ENCODE assay signal across 25 mouse cellular contexts in the genomic region with DNA sequence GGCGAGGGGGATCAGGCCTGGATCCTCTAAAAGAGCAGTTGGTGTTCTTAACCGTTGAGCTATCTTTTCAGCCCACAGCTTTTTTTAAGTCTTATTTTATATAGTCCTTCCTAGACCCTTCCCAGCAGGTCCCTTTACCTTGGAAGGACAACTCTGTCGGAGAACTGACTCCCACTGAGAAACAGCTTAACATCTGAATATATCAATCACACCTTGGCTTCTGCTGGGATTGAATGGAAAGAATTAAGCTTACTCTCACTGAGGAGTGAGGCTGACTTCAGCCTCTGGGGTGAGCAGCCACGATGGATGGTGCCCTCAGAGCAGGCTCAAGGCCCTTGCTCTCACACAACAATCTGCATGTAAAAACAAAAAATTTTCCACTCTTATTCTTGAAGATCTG.
A peak's percentile ranks its signal among the peaks of the same experiment; 100 is the strongest.
DNase-seq lines count a peak whose midpoint lies in the region; ATAC-seq lines count a peak whose summit lies in the region.
"Had no signal": no experiment of that assay in that cellular context is flagged by ENCODE, and none has a peak within 500 bp of the region (broad histone marks: within the 10 kb centered on the region; RNA-seq: fewer than 3 reads in every experiment).

No protein-coding gene starts in this region.

- no peaks in the 10 kb centered on the region; the same call in 1 of the 2 replicates for H3K36me3 ChIP-seq in midbrain, embryonic 11.5 days (ENCODE audit: control insufficient read depth, insufficient read depth, low read length)
- no peaks in the 10 kb centered on the region for H3K36me3 ChIP-seq in midbrain, embryonic 15.5 days (replicated peaks)

- ATAC-seq in midbrain, embryonic 11.5 days (ENCODE audit: low FRiP score) = no peak
- ATAC-seq in midbrain, embryonic 15.5 days (replicated peaks) = no peak
- ATAC-seq: CD4-positive, CD25-positive, alpha-beta regulatory T cell, adult 4 months; forebrain, embryonic 14.5 days; forebrain, embryonic 16.5 days had no signal

- H3K27me3 ChIP-seq in midbrain, embryonic 11.5 days (ENCODE audit: control insufficient read depth, insufficient read depth, low read length) = no peaks in the 10 kb centered on the region
- no peaks in the 10 kb centered on the region for H3K27me3 ChIP-seq in midbrain, embryonic 15.5 days (replicated peaks)
- H3K27me3 ChIP-seq: CH12.LX; embryonic facial prominence, embryonic 13.5 days; embryonic facial prominence, embryonic 15.5 days; forebrain, embryonic 12.5 days had no signal

- no peak overlapping the region for H3K27ac ChIP-seq in midbrain, embryonic 11.5 days (ENCODE audit: low read depth, low read length)
- no peak overlapping the region for H3K27ac ChIP-seq in midbrain, embryonic 15.5 days
- H3K27ac ChIP-seq: embryonic facial prominence, embryonic 13.5 days; embryonic facial prominence, embryonic 15.5 days; forebrain, embryonic 10.5 days; forebrain, embryonic 12.5 days had no signal

- peak; percentile 29 for DNase-seq in adrenal gland, adult 2 months
- DNase-seq in adrenal gland, adult 18-20 months (ENCODE audit: low spot score in 2 of 2) = no peak
- DNase-seq in adrenal gland, postnatal 36 days = peak; percentile 22 to 35
- no peak for DNase-seq in adrenal gland, postnatal 25 days
- DNase-seq in midbrain, embryonic 11.5 days (ENCODE audit: low spot score, missing footprints) = peak; percentile 26
- peak; percentile 46 for DNase-seq in ZHBTc4 (ENCODE audit: low read depth, low spot score)
- no peak for DNase-seq in lung, postnatal 10 days
- DNase-seq: B cell, adult 2 months; cerebellum, adult 11 months; cerebellum, adult 18-20 months; cerebellum, adult 8-10 months; cerebellum, adult 9-11 months; cerebellum, postnatal 14 days; cerebellum, postnatal 36 days; embryo, embryonic 11 days had no signal

- no peak overlapping the region for H3K4me2 ChIP-seq in midbrain, embryonic 11.5 days
- H3K4me2 ChIP-seq in midbrain, embryonic 15.5 days = no peak overlapping the region
- H3K4me2 ChIP-seq: embryonic facial prominence, embryonic 13.5 days; embryonic facial prominence, embryonic 15.5 days; forebrain, embryonic 12.5 days had no signal

- WGBS in midbrain, embryonic 11.5 days = 47% methylated on average over 4 of the region's 4 CpGs
- 46% methylated on average over 4 of the region's 4 CpGs for WGBS in midbrain, embryonic 15.5 days

- H3K9ac ChIP-seq in midbrain, embryonic 11.5 days (ENCODE audit: low read length) = no peak overlapping the region
- H3K9ac ChIP-seq in midbrain, embryonic 15.5 days = no peak overlapping the region
- H3K9ac ChIP-seq: embryonic facial prominence, embryonic 13.5 days; embryonic facial prominence, embryonic 15.5 days; forebrain, embryonic 12.5 days had no signal

- H3K4me3 ChIP-seq in midbrain, embryonic 11.5 days (ENCODE audit: low read depth, low read length) = no peak overlapping the region
- H3K4me3 ChIP-seq in midbrain, embryonic 15.5 days = no peak overlapping the region
- H3K4me3 ChIP-seq: embryonic facial prominence, embryonic 13.5 days; embryonic facial prominence, embryonic 15.5 days; erythroblast, embryonic 14.5 days; forebrain, embryonic 10.5 days; forebrain, embryonic 12.5 days had no signal

- no peaks in the 10 kb centered on the region for H3K4me1 ChIP-seq in midbrain, embryonic 11.5 days (ENCODE audit: control insufficient read depth, insufficient read depth, low read length)
- H3K4me1 ChIP-seq in midbrain, embryonic 15.5 days = no peaks in the 10 kb centered on the region
- H3K4me1 ChIP-seq: embryonic facial prominence, embryonic 15.5 days; forebrain, embryonic 12.5 days had no signal

- no peaks in the 10 kb centered on the region for H3K9me3 ChIP-seq in midbrain, embryonic 11.5 days (ENCODE audit: control insufficient read depth, low read length)
- H3K9me3 ChIP-seq in midbrain, embryonic 15.5 days = no peaks in the 10 kb centered on the region
- H3K9me3 ChIP-seq: embryonic facial prominence, embryonic 13.5 days; embryonic facial prominence, embryonic 15.5 days; forebrain, embryonic 10.5 days; forebrain, embryonic 12.5 days had no signal

Comparison
In these comparisons a context has a peak if more than half of its experiments do, and no peak if none do; other contexts are left out.
1. DNase-seq: peak in adrenal gland, adult 2 months (single experiment), adrenal gland, postnatal 36 days (2 of 2), midbrain, embryonic 11.5 days (single experiment) and ZHBTc4 (single experiment); none in adrenal gland, adult 18-20 months (0 of 2), adrenal gland, postnatal 25 days (single experiment) and lung, postnatal 10 days (single experiment).